Mouse (Mus musculus): ENCODE results near the gene Kctd18.

DNA sequence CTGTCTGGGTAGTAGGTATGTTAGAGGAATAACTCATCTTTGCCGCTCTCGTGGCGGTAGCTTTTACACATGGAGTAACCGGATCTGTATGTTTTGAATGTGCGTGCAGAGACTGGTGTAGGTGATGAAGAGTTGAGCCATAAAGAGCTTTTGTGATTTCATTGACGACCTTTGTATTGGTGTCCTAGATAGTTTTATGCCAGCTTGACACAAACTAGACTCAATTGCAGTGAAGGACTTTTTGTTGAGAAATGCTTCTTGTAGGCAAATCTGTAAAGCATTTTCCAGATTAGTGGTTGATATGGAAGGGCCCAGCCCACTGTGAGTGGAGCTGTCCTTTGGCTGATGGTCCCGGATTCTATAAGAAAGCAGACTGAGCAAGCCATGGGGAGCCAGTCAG is at the start of gene Kctd18:
- TF ChIP-seq POLR2A (IDR thresholded peaks at IDR 0.05; ENCODE audit: low read depth, low read length) (no peak), CTCF (IDR thresholded peaks at IDR 0.05; ENCODE audit: extremely low read depth, insufficient read length, insufficient replicate concordance, low read depth, low read length) (no peak)

All from small intestine, adult 2 months (tissue).